In genomic region chr13:3664241-3664640, GRCm38 (mm10) we compare ENCODE assay signal across 28 mouse cellular contexts. TPM values are rescaled to one million over a fixed set of nuclear protein-coding genes. Genes with fewer than 3 reads are reported as not detected.
DNase-seq lines count a peak whose midpoint lies in the region; ATAC-seq lines count a peak whose summit lies in the region.
"Had no signal": no experiment of that assay in that cellular context is flagged by ENCODE, and none has a peak within 500 bp of the region (broad histone marks: within the 10 kb centered on the region; RNA-seq: fewer than 3 reads in every experiment).

No protein-coding gene starts in this region.

- H3K27ac ChIP-seq in kidney, embryonic 15.5 days: no peak overlapping the region
- H3K27ac ChIP-seq in midbrain, embryonic 11.5 days (ENCODE audit: low read depth, low read length): no peak overlapping the region
- no peak overlapping the region for H3K27ac ChIP-seq in midbrain, embryonic 13.5 days
- H3K27ac ChIP-seq: embryonic facial prominence, embryonic 13.5 days; forebrain, embryonic 10.5 days; forebrain, embryonic 15.5 days; gastrocnemius, adult 2 months; heart, adult 2 months; hindbrain, embryonic 14.5 days; limb, embryonic 10.5 days; limb, embryonic 15.5 days; midbrain, embryonic 12.5 days; neural tube, embryonic 13.5 days had no signal

- no peak overlapping the region for H3K9ac ChIP-seq in kidney, embryonic 15.5 days
- no peak overlapping the region for H3K9ac ChIP-seq in midbrain, embryonic 11.5 days (ENCODE audit: low read length)
- no peak overlapping the region for H3K9ac ChIP-seq in midbrain, embryonic 13.5 days (replicated peaks)
- H3K9ac ChIP-seq: embryonic facial prominence, embryonic 13.5 days; forebrain, embryonic 15.5 days; heart, embryonic 12.5 days; hindbrain, embryonic 14.5 days; limb, embryonic 15.5 days; midbrain, embryonic 12.5 days; neural tube, embryonic 13.5 days had no signal

- H3K4me1 ChIP-seq in kidney, embryonic 15.5 days: no peaks in the 10 kb centered on the region
- no peaks in the 10 kb centered on the region for H3K4me1 ChIP-seq in midbrain, embryonic 11.5 days (ENCODE audit: control insufficient read depth, insufficient read depth, low read length)
- H3K4me1 ChIP-seq in midbrain, embryonic 13.5 days (replicated peaks): no peaks in the 10 kb centered on the region
- H3K4me1 ChIP-seq: forebrain, embryonic 10.5 days; forebrain, embryonic 15.5 days; heart, embryonic 12.5 days; limb, embryonic 10.5 days; midbrain, embryonic 12.5 days; neural tube, embryonic 13.5 days had no signal

- H3K4me2 ChIP-seq in kidney, embryonic 15.5 days: no peak overlapping the region
- H3K4me2 ChIP-seq in midbrain, embryonic 11.5 days: no peak overlapping the region
- H3K4me2 ChIP-seq in midbrain, embryonic 13.5 days (replicated peaks): no peak overlapping the region
- H3K4me2 ChIP-seq: embryonic facial prominence, embryonic 13.5 days; forebrain, embryonic 15.5 days; heart, embryonic 12.5 days; hindbrain, embryonic 14.5 days; limb, embryonic 15.5 days; midbrain, embryonic 12.5 days; neural tube, embryonic 13.5 days had no signal

- H3K4me3 ChIP-seq in kidney, embryonic 15.5 days (replicated peaks): no peak overlapping the region
- H3K4me3 ChIP-seq in midbrain, embryonic 11.5 days (ENCODE audit: low read depth, low read length): no peak overlapping the region
- no peak overlapping the region for H3K4me3 ChIP-seq in midbrain, embryonic 13.5 days (replicated peaks)
- H3K4me3 ChIP-seq: embryonic facial prominence, embryonic 13.5 days; forebrain, embryonic 10.5 days; forebrain, embryonic 15.5 days; gastrocnemius, adult 2 months; heart, adult 2 months; heart, embryonic 12.5 days; limb, embryonic 10.5 days; limb, embryonic 15.5 days; midbrain, embryonic 12.5 days; neural tube, embryonic 13.5 days had no signal

- ATAC-seq in kidney, embryonic 15.5 days (replicated peaks; ENCODE audit: low FRiP score): no peak
- ATAC-seq in midbrain, embryonic 11.5 days (ENCODE audit: low FRiP score): no peak
- ATAC-seq in midbrain, embryonic 13.5 days: no peak
- ATAC-seq: CD4-positive, CD25-positive, alpha-beta regulatory T cell, adult 4 months; inflammation-experienced regulatory T-cells, adult 6 months had no signal

- 84% methylated on average over 3 of the region's 3 CpGs for WGBS in kidney, embryonic 15.5 days
- WGBS in midbrain, embryonic 11.5 days: 74% methylated on average over 3 of the region's 3 CpGs
- WGBS in midbrain, embryonic 13.5 days: 71% methylated on average over 3 of the region's 3 CpGs

- H3K9me3 ChIP-seq in kidney, embryonic 15.5 days (replicated peaks): no peaks in the 10 kb centered on the region
- H3K9me3 ChIP-seq in midbrain, embryonic 11.5 days (ENCODE audit: control insufficient read depth, low read length): no peaks in the 10 kb centered on the region
- no peaks in the 10 kb centered on the region for H3K9me3 ChIP-seq in midbrain, embryonic 13.5 days
- H3K9me3 ChIP-seq: embryonic facial prominence, embryonic 13.5 days; forebrain, embryonic 10.5 days; forebrain, embryonic 15.5 days; heart, embryonic 12.5 days; limb, embryonic 10.5 days; limb, embryonic 15.5 days; midbrain, embryonic 12.5 days; neural tube, embryonic 13.5 days had no signal

- peak; percentile 80 for DNase-seq in kidney, adult 11 months
- DNase-seq in midbrain, embryonic 11.5 days (ENCODE audit: low spot score, missing footprints): peak; percentile 75
- DNase-seq in kidney, postnatal 25 days: peak; percentile 87 to 92
- no peak for DNase-seq in layer of hippocampus, postnatal 25 days (ENCODE audit: extremely low spot score in 1 of 2, low spot score in 1 of 2)
- no peak for DNase-seq in retina, embryonic 14.5 days (ENCODE audit: low spot score)
- DNase-seq: adrenal gland, postnatal 36 days; cerebellum, adult 2 months; cerebellum, postnatal 25 days; gastrocnemius, adult 2 months; gastrocnemius, postnatal 36 days; heart, adult 2 months; heart, postnatal 4 days; lung, postnatal 36 days; retina, postnatal 1 day; right cerebral cortex, postnatal 14 days had no signal

- no peaks in the 10 kb centered on the region for H3K27me3 ChIP-seq in kidney, embryonic 15.5 days
- no peaks in the 10 kb centered on the region for H3K27me3 ChIP-seq in midbrain, embryonic 11.5 days (ENCODE audit: control insufficient read depth, insufficient read depth, low read length)
- H3K27me3 ChIP-seq in midbrain, embryonic 13.5 days: no peaks in the 10 kb centered on the region
- H3K27me3 ChIP-seq: embryonic facial prominence, embryonic 13.5 days; forebrain, embryonic 15.5 days; heart, embryonic 12.5 days; limb, embryonic 15.5 days; midbrain, embryonic 12.5 days; neural tube, embryonic 13.5 days had no signal

- H3K36me3 ChIP-seq in kidney, embryonic 15.5 days: no peaks in the 10 kb centered on the region
- no peaks in the 10 kb centered on the region for H3K36me3 ChIP-seq in midbrain, embryonic 11.5 days (ENCODE audit: control insufficient read depth, insufficient read depth, low read length)
- H3K36me3 ChIP-seq in midbrain, embryonic 13.5 days: no peaks in the 10 kb centered on the region
- H3K36me3 ChIP-seq: embryonic facial prominence, embryonic 13.5 days; forebrain, embryonic 10.5 days; forebrain, embryonic 15.5 days; heart, embryonic 12.5 days; limb, embryonic 10.5 days; limb, embryonic 15.5 days; midbrain, embryonic 12.5 days; neural tube, embryonic 13.5 days had no signal

RNA-seq across cellular contexts. Expression of gene Asb13, which starts 30.4 kb away (rescaled TPM):
- 14.4 and 15.0 TPM in 2 replicates for polyA plus RNA-seq in kidney, embryonic 15.5 days (2015; fragmentation: Nextera tagmentation; extraction: Ambion mirVana)
- polyA plus RNA-seq in midbrain, embryonic 11.5 days (2014; fragmentation: Nextera tagmentation; extraction: Ambion mirVana): 9.6 and 9.7 TPM in 2 replicates
- 12.6 and 16.2 TPM in 2 replicates for polyA plus RNA-seq in midbrain, embryonic 13.5 days (2015; fragmentation: Nextera tagmentation; extraction: Ambion mirVana)
- 10 to 100 TPM; 28.0 to 34.8 TPM for total RNA-seq in layer of hippocampus, postnatal 25 days (2021)

RNA-seq across cellular contexts. Expression of gene Fam208b, which starts 53.3 kb away (rescaled TPM):
- 14.0 and 16.7 TPM in 2 replicates for polyA plus RNA-seq in kidney, embryonic 15.5 days (2015; fragmentation: Nextera tagmentation; extraction: Ambion mirVana)
- polyA plus RNA-seq in midbrain, embryonic 11.5 days (2014; fragmentation: Nextera tagmentation; extraction: Ambion mirVana): 20.5 and 24.6 TPM in 2 replicates
- polyA plus RNA-seq in midbrain, embryonic 13.5 days (2015; fragmentation: Nextera tagmentation; extraction: Ambion mirVana): 19.7 and 23.2 TPM in 2 replicates
- total RNA-seq in layer of hippocampus, postnatal 25 days (2021): 10 to 100 TPM; 22.3 to 29.4 TPM

Comparison
In these comparisons a context has a peak if more than half of its experiments do, and no peak if none do; other contexts are left out.
1. DNase-seq: peak in kidney, adult 11 months (single experiment), midbrain, embryonic 11.5 days (single experiment) and kidney, postnatal 25 days (2 of 2); none in layer of hippocampus, postnatal 25 days (0 of 2) and retina, embryonic 14.5 days (single experiment).